Mouse (Mus musculus): ENCODE results near the gene Gpr87. TPM values are rescaled to one million over a fixed set of nuclear protein-coding genes. Genes with fewer than 3 reads are reported as not detected.
A peak's percentile ranks its signal among the peaks of the same experiment; 100 is the strongest.
"Not testable (repeated sequence)": the region's sequence is repeated elsewhere in the genome, so short reads cannot be mapped to it uniquely, and the experiment has no call there.

Gpr87 gene
- total and polyA plus RNA-seq, 3 experiments: not detected

- H3K27me3 ChIP-seq (ENCODE audit: control insufficient read depth in 1 of 2, insufficient read depth in 2 of 2, low read length in 2 of 2): no peaks in the 10 kb centered on the region
- peak; percentile 81 for TF ChIP-seq GATA1 (IDR thresholded peaks at IDR 0.05; ENCODE audit: low read depth, low read length)
- peak; percentile 24; the same call in 1 of the 2 replicates for TF ChIP-seq TCF12 (IDR thresholded peaks at IDR 0.05; ENCODE audit: low read depth, low read length)
- peak; percentile 14 to 50; a peak in 1 of 4 replicates for TF ChIP-seq EP300 (IDR thresholded peaks at IDR 0.05; ENCODE audit: low read depth in 1 of 2, low read length in 2 of 2)
- TF ChIP-seq RCOR1 (IDR thresholded peaks at IDR 0.05; ENCODE audit: low read depth, low read length): peak; percentile 51; the same call in 1 of the 2 replicates
- no peak for TF ChIP-seq CHD2 (IDR thresholded peaks at IDR 0.05; ENCODE audit: low read length)
- H3K27ac ChIP-seq (ENCODE audit: control insufficient read depth, low read depth, low read length): no peak overlapping the region
- no peaks in the 10 kb centered on the region for H3K9me3 ChIP-seq (replicated peaks; ENCODE audit: insufficient read depth, low read length)
- H3K9ac ChIP-seq (ENCODE audit: control insufficient read depth, low read depth, low read length, poor library complexity, severe bottlenecking): no peak overlapping the region
- H3K79me2 ChIP-seq (ENCODE audit: control insufficient read depth, insufficient read depth, low read length, poor library complexity): no peaks in the 10 kb centered on the region
- peaks cover 0 to 12% of the 10 kb centered on the region in 2 experiments; a peak in 2 of 4 replicates for H3K36me3 ChIP-seq (ENCODE audit: control insufficient read depth in 1 of 2, insufficient read depth in 2 of 2, low read length in 2 of 2)
- no peak for DNase-seq (ENCODE audit: low read depth, low spot score)
- H3K4me1 ChIP-seq (ENCODE audit: control insufficient read depth in 1 of 2, insufficient read depth in 2 of 2, low read length in 2 of 2): peaks cover 0 to 8% of the 10 kb centered on the region in 2 experiments; a peak in 2 of 4 replicates
- H3K4me3 ChIP-seq (ENCODE audit: control insufficient read depth in 1 of 2, insufficient read depth in 1 of 2, low read depth in 2 of 2, low read length in 2 of 2): no peak overlapping the region
Measured at GRCm38 (mm10) chr3:59141507-59142305, 53.2 kb downstream of the Gpr87 start.

- H3K9ac ChIP-seq (ENCODE audit: control insufficient read depth, low read depth, low read length, poor library complexity, severe bottlenecking); DNase-seq (ENCODE audit: low read depth, low spot score); H3K79me2 ChIP-seq (ENCODE audit: control insufficient read depth, insufficient read depth, low read length, poor library complexity); H3K4me1 ChIP-seq (ENCODE audit: control insufficient read depth in 1 of 2, insufficient read depth in 2 of 2, low read length in 2 of 2); H3K27ac ChIP-seq (ENCODE audit: control insufficient read depth, low read depth, low read length); H3K9me3 ChIP-seq (replicated peaks; ENCODE audit: insufficient read depth, low read length); H3K4me3 ChIP-seq (ENCODE audit: control insufficient read depth in 1 of 2, insufficient read depth in 1 of 2, low read depth in 2 of 2, low read length in 2 of 2); H3K27me3 ChIP-seq (ENCODE audit: control insufficient read depth in 1 of 2, insufficient read depth in 2 of 2, low read length in 2 of 2): not testable (repeated sequence)
- H3K36me3 ChIP-seq (ENCODE audit: control insufficient read depth in 1 of 2, insufficient read depth in 2 of 2, low read length in 2 of 2): peaks cover 0 to 10% of the 10 kb centered on the region in 2 experiments; a peak in 2 of 4 replicates
Measured at GRCm38 (mm10) chr3:59140941-59141340, 54.0 kb downstream of the Gpr87 start.

- Histone ChIP-seq H3K36me3 (ENCODE audit: control insufficient read depth in 1 of 2, insufficient read depth in 2 of 2, low read length in 2 of 2) (peaks cover 0 to 10% of the 10 kb centered on the region in 2 experiments; a peak in 2 of 4 replicates), H3K27me3 (ENCODE audit: control insufficient read depth in 1 of 2, insufficient read depth in 2 of 2, low read length in 2 of 2) (no peaks in the 10 kb centered on the region), H3K9me3 (replicated peaks; ENCODE audit: insufficient read depth, low read length) (no peaks in the 10 kb centered on the region), H3K4me1 (ENCODE audit: control insufficient read depth in 1 of 2, insufficient read depth in 2 of 2, low read length in 2 of 2) (peaks cover 0 to 8% of the 10 kb centered on the region in 2 experiments; a peak in 2 of 4 replicates), H3K27ac (ENCODE audit: control insufficient read depth, low read depth, low read length) (no peak overlapping the region), H3K4me3 (ENCODE audit: control insufficient read depth in 1 of 2, insufficient read depth in 1 of 2, low read depth in 2 of 2, low read length in 2 of 2) (no peak overlapping the region), H3K9ac (ENCODE audit: control insufficient read depth, low read depth, low read length, poor library complexity, severe bottlenecking) (no peak overlapping the region), H3K79me2 (ENCODE audit: control insufficient read depth, insufficient read depth, low read length, poor library complexity) (no peaks in the 10 kb centered on the region)
- DNase-seq (ENCODE audit: low read depth, low spot score): no peak
- no peak for TF ChIP-seq GATA1 (IDR thresholded peaks at IDR 0.05; ENCODE audit: low read depth, low read length)
- no peak for TF ChIP-seq POLR2A (IDR thresholded peaks at IDR 0.05; ENCODE audit: control insufficient read depth in 1 of 2, insufficient read depth in 1 of 2, low read depth in 1 of 2, low read length in 2 of 2, poor library complexity in 1 of 2)
- TF ChIP-seq CTCF (IDR thresholded peaks at IDR 0.05 in 2 of 3, conservative IDR thresholded peaks at IDR 0.05 in 1 of 3; ENCODE audit: control insufficient read depth in 1 of 3, insufficient read depth in 1 of 3, low read depth in 2 of 3, low read length in 3 of 3, poor library complexity in 1 of 3, severe bottlenecking in 1 of 3): no peak
- TF ChIP-seq MAZ (IDR thresholded peaks at IDR 0.05; ENCODE audit: low read depth, low read length): no peak
- TF ChIP-seq ZKSCAN1 (IDR thresholded peaks at IDR 0.05; ENCODE audit: low read depth, low read length): no peak
- no peak for TF ChIP-seq MAFK (IDR thresholded peaks at IDR 0.05; ENCODE audit: borderline replicate concordance, low read depth, low read length)
- TF ChIP-seq POLR2AphosphoS5 (IDR thresholded peaks at IDR 0.05; ENCODE audit: borderline replicate concordance, low read depth, low read length): no peak
- no peak for TF ChIP-seq CHD1 (IDR thresholded peaks at IDR 0.05; ENCODE audit: low read depth, low read length)
- no peak for TF ChIP-seq HCFC1 (IDR thresholded peaks at IDR 0.05; ENCODE audit: low read depth, low read length)
- no peak for TF ChIP-seq GABPA (IDR thresholded peaks at IDR 0.05; ENCODE audit: low read depth, low read length)
- TF ChIP-seq MEF2A (IDR thresholded peaks at IDR 0.05; ENCODE audit: extremely low read depth, insufficient replicate concordance, low read depth, low read length, poor library complexity, severe bottlenecking): no peak
Measured at GRCm38 (mm10) chr3:59140115-59140514, 54.8 kb downstream of the Gpr87 start.
